Mouse (Mus musculus) hindbrain, embryonic 16.5 days (tissue): ENCODE data around the gene Kcnd2. TPM values are rescaled to one million over a fixed set of nuclear protein-coding genes. Genes with fewer than 3 reads are reported as not detected.

Source experiments
- ATAC-seq: fragments of 200-750 bp; cut with Nextera tagmentation; 2 replicates; pipeline ENCODE4 v1.8.0; 2017; ENCODE audit warnings: moderate TSS enrichment, moderate library complexity
- H3K27ac ChIP-seq: fragments of 300-500 bp; sonication (generic); 2 replicates; pipeline ENCODE4 v1.5.1; 2014; ENCODE audit warnings: low read depth, mild to moderate bottlenecking, control low read depth, low read length, moderate library complexity
- H3K27me3 ChIP-seq: fragments of 300-500 bp; sonication (generic); replicated peaks from 2 replicates; pipeline ENCODE4 v1.6.1; 2014; ENCODE audit warnings: low read length; ENCODE audit not compliant: control insufficient read depth, insufficient read depth
- H3K36me3 ChIP-seq: fragments of 300-500 bp; sonication (generic); 2 replicates; pipeline ENCODE4 v1.6.1; 2014; ENCODE audit warnings: mild to moderate bottlenecking, low read length, moderate library complexity, mixed read lengths; ENCODE audit not compliant: control insufficient read depth, insufficient read depth
- H3K4me1 ChIP-seq: fragments of 300-500 bp; sonication (generic); 2 replicates; pipeline ENCODE4 v1.6.1; 2014; ENCODE audit warnings: low read depth, low read length; ENCODE audit not compliant: control insufficient read depth, insufficient read depth
- H3K4me2 ChIP-seq: fragments of 300-500 bp; sonication (generic); 2 replicates; pipeline ENCODE4 v1.6.1; 2014; ENCODE audit warnings: mild to moderate bottlenecking, low read length, control low read depth, moderate library complexity
- H3K4me3 ChIP-seq: fragments of 300-500 bp; sonication (generic); 2 replicates; pipeline ENCODE4 v1.5.1; 2014; ENCODE audit warnings: mild to moderate bottlenecking, low read length, control low read depth, moderate library complexity
- H3K9ac ChIP-seq: fragments of 300-500 bp; sonication (generic); 2 replicates; pipeline ENCODE4 v1.6.1; 2014; ENCODE audit warnings: low read depth, mild to moderate bottlenecking, control low read depth, low read length, moderate library complexity
- H3K9me3 ChIP-seq: fragments of 300-500 bp; sonication (generic); 2 replicates; pipeline ENCODE4 v1.6.1; 2014; ENCODE audit warnings: mild to moderate bottlenecking, low read length, moderate library complexity; ENCODE audit not compliant: control insufficient read depth
- WGBS: fragments of 180-500 bp; shearing (Covaris S2); extraction: QIAGEN DNeasy Blood & Tissue Kit; methylation state at CpG from one replicate; pipeline ENCODE4 v1.1.7; 2014; 5-methylcytosine and 5-hydroxymethylcytosine counted together
- polyA plus RNA-seq: library from polyadenylated mRNA; unstranded; fragments of >200 nt; fragmentation: Nextera tagmentation; extraction: Ambion mirVana; gene quantifications from 2 replicates; pipeline ENCODE4 v1.2.1, GENCODE M21; 2015

Kcnd2 gene
- polyA plus RNA-seq, 1 experiment from 2014 or later: 30.3 TPM

DNA sequence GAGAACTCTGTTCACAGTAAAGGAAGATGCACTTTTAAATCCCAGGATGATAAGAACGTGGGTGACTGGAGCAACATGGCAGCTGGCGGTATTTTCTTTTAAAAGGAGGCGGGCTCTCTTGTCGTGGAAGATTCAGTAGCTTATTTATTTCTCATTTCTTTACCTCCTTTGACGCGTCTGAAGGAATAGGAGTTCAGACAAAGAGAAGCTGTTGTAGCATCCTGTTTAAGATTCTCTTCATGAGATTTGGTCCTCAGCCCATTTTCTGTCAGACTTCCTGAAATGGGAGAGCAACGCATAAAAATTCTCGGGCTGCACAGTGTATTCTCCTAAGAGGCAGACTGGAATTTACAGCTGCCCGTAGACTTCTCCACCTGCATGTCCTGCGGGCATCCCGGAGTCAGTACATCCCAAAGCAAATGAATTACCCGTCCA, 552.5 kb downstream of the Kcnd2 start:
- no peak overlapping the region for H3K9ac ChIP-seq
- H3K27ac ChIP-seq: no peak overlapping the region
- 56% methylated on average over 12 of the region's 12 CpGs for WGBS
- peak; percentile 58 for ATAC-seq
- peak overlapping the region; percentile 41 for H3K4me2 ChIP-seq
- H3K27me3 ChIP-seq: no peaks in the 10 kb centered on the region
- H3K36me3 ChIP-seq: no peaks in the 10 kb centered on the region
- no peaks in the 10 kb centered on the region for H3K9me3 ChIP-seq
- peak overlapping the region; percentile 15 for H3K4me3 ChIP-seq
- H3K4me1 ChIP-seq: no peaks in the 10 kb centered on the region

- no peaks in the 10 kb centered on the region for H3K27me3 ChIP-seq
- no peak overlapping the region for H3K4me2 ChIP-seq
- no peaks in the 10 kb centered on the region for H3K36me3 ChIP-seq
- 86% methylated on average over 9 of the region's 9 CpGs for WGBS
- no peak overlapping the region for H3K4me3 ChIP-seq
- no peak overlapping the region for H3K9ac ChIP-seq
- H3K9me3 ChIP-seq: no peaks in the 10 kb centered on the region
- no peaks in the 10 kb centered on the region for H3K4me1 ChIP-seq
- ATAC-seq: no peak
- no peak overlapping the region for H3K27ac ChIP-seq
Observed at GRCm38 (mm10) chr6:21768745-21769446, 553.6 kb downstream of the Kcnd2 start.

DNA sequence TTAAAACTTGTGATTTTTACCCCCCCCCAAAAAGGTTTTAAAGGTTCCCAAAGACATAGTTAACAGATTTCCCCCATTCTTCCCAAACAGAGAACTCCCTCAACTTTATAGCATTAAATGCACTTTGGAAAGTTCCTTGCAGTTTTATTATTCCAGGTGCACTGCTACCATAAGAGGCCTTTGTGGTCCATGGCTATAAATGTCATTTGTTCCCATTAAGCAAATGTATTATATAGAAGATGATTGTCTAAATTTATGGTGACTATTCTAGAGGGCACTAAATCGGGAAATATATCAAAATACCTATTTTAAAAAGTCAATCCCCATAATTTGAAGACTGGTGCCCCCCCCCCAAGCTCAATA, 554.1 kb downstream of the Kcnd2 start:
- H3K27ac ChIP-seq: no peak overlapping the region

DNA sequence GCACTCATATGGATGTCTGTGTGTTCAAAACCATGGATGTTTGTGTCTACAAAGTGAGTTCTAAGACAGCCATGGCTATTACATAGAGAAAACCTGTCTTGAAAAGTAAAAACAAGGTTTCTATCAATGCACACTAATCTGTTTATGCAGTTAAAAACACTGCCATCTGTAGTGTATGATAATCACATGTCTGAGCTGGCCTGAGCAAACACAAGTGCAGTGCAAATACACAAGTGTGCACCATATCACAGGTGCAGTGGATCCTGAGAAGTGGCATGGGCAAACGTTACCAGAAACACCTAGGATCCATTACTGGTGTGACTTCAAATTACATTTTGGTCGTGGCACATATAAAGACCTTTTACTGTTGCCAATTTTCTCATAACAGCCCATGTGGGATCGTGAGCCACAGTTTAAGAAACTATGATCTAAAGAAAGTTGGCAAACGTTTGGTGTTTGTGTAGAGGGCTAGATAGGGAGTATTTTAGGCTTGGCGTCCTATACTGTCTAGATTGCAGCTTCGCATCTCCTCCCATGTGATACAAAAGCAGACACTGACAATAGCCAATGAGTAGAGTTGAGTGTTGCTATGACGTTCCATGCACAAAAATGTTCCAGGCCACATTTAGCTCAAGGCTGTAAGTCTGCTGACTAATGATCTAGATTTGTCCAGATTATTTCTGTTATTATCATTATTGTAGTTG, 559.1 kb downstream of the Kcnd2 start:
- no peaks in the 10 kb centered on the region for H3K9me3 ChIP-seq
- H3K27ac ChIP-seq: no peak overlapping the region
- no peak overlapping the region for H3K4me2 ChIP-seq
- no peak overlapping the region for H3K9ac ChIP-seq
- H3K4me3 ChIP-seq: no peak overlapping the region
- WGBS: 84% methylated on average over 7 of the region's 7 CpGs
- ATAC-seq: no peak
- no peaks in the 10 kb centered on the region for H3K4me1 ChIP-seq
- no peaks in the 10 kb centered on the region for H3K27me3 ChIP-seq
- H3K36me3 ChIP-seq: no peaks in the 10 kb centered on the region

More for the DNA sequence above, 554.1 kb downstream of the Kcnd2 start:
- Histone ChIP-seq H3K36me3 (no peaks in the 10 kb centered on the region), H3K4me2 (no peak overlapping the region), H3K9ac (no peak overlapping the region), H3K27me3 (no peaks in the 10 kb centered on the region), H3K4me1 (no peaks in the 10 kb centered on the region), H3K4me3 (no peak overlapping the region), H3K9me3 (no peaks in the 10 kb centered on the region)
- no peak for ATAC-seq
- WGBS: 89% methylated on average over 1 of the region's 1 CpGs
